Mouse (Mus musculus) megakaryocyte, embryonic 14.5 days (primary cell): Measurements from ENCODE around the gene Rsbn1l.
A peak's percentile ranks its signal among the peaks of the same experiment; 100 is the strongest.

Source experiments
- FLI1 ChIP-seq: IDR thresholded peaks from 2 replicates; pipeline ENCODE4 v1.6.1; 2012; ENCODE audit warnings: low read length, inconsistent platforms, mixed read lengths
- GATA1 ChIP-seq: IDR thresholded peaks from 3 replicates; pipeline ENCODE4 v1.6.1; 2012; ENCODE audit warnings: mixed read lengths, low read length, inconsistent platforms, borderline replicate concordance

- peak; percentile 85 for TF ChIP-seq GATA1
- peak; percentile 69; the same call in 1 of the 2 replicates for TF ChIP-seq FLI1
Measured at GRCm38 (mm10) chr5:20941205-20941604, 15.0 kb downstream of the Rsbn1l start.
